Mouse (Mus musculus) intestine, embryonic 14.5 days (tissue): ENCODE data around the gene Sfxn5. TPM values are rescaled to one million over a fixed set of nuclear protein-coding genes. Genes with fewer than 3 reads are reported as not detected.
A peak's percentile ranks its signal among the peaks of the same experiment; 100 is the strongest.

Source experiments
- ATAC-seq: fragments of 200-750 bp; cut with Nextera tagmentation; replicated peaks from 2 replicates; pipeline ENCODE4 v1.8.0; 2017; ENCODE audit warnings: low read depth, moderate number of reproducible peaks, moderate TSS enrichment, moderate library complexity; ENCODE audit not compliant: low FRiP score, low TSS enrichment
- DNase-seq: peaks from one replicate; pipeline ENCODE4 v3.0.0-alpha.2; 2018; ENCODE audit warnings: low spot score
- H3K27ac ChIP-seq: fragments of 300-500 bp; sonication (generic); 2 replicates; pipeline ENCODE4 v1.5.1; 2014; ENCODE audit warnings: low read depth, mild to moderate bottlenecking, control low read depth
- H3K27me3 ChIP-seq: fragments of 300-500 bp; sonication (generic); replicated peaks from 2 replicates; pipeline ENCODE4 v1.6.1; 2014; ENCODE audit warnings: low read length, control low read depth; ENCODE audit not compliant: control insufficient read depth, insufficient read depth
- H3K36me3 ChIP-seq: fragments of 300-500 bp; sonication (generic); 2 replicates; pipeline ENCODE4 v1.6.1; 2014; ENCODE audit warnings: low read length, control low read depth; ENCODE audit not compliant: control insufficient read depth, insufficient read depth
- H3K4me1 ChIP-seq: fragments of 300-500 bp; sonication (generic); replicated peaks from 2 replicates; pipeline ENCODE4 v1.6.1; 2014; ENCODE audit warnings: low read length, control low read depth, mixed read lengths; ENCODE audit not compliant: control insufficient read depth, insufficient read depth
- H3K4me2 ChIP-seq: fragments of 300-500 bp; sonication (generic); 2 replicates; pipeline ENCODE4 v1.6.1; 2014; ENCODE audit warnings: low read length
- H3K4me3 ChIP-seq: fragments of 300-500 bp; sonication (generic); 2 replicates; pipeline ENCODE4 v1.5.1; 2014; ENCODE audit warnings: low read depth, low read length, control low read depth, mixed read lengths
- H3K9ac ChIP-seq: fragments of 300-500 bp; sonication (generic); 2 replicates; pipeline ENCODE4 v1.6.1; 2014; ENCODE audit warnings: mild to moderate bottlenecking, low read length
- H3K9me3 ChIP-seq: fragments of 300-500 bp; sonication (generic); 2 replicates; pipeline ENCODE4 v1.6.1; 2016; ENCODE audit warnings: low read length, control low read depth; ENCODE audit not compliant: control insufficient read depth
- WGBS: fragments of 180-500 bp; shearing (Covaris S2); extraction: QIAGEN DNeasy Blood & Tissue Kit; methylation state at CpG from one replicate; pipeline ENCODE4 v1.1.7; 2014; 5-methylcytosine and 5-hydroxymethylcytosine counted together
- polyA plus RNA-seq: library from polyadenylated mRNA; unstranded; fragments of >200 nt; fragmentation: Nextera tagmentation; extraction: Ambion mirVana; gene quantifications from 2 replicates; pipeline ENCODE4 v1.2.1, GENCODE M21; 2014

Gene Sfxn5
- polyA plus RNA-seq, 1 experiment from 2014 or later, result 8.3 TPM

GRCm38 (mm10) chr6:85206939-85207285 is 126.3 kb downstream of the Sfxn5 start:
- H3K27ac ChIP-seq, result no peak overlapping the region
- DNase-seq, result no peak
- H3K9me3 ChIP-seq, result no peaks in the 10 kb centered on the region
- H3K36me3 ChIP-seq, result no peaks in the 10 kb centered on the region
- 46% methylated on average over 15 of the region's 15 CpGs for WGBS
- H3K4me2 ChIP-seq, result no peak overlapping the region
- H3K9ac ChIP-seq, result no peak overlapping the region
- 0 out of 2 replicates have a peak, but pooled peaks have one; percentile 23 for ATAC-seq
- no peaks in the 10 kb centered on the region; the same call in 1 of the 2 replicates for H3K4me1 ChIP-seq
- H3K4me3 ChIP-seq, result no peak overlapping the region
- 0 out of 2 replicates have a peak, but pooled peaks cover 8% of the 10 kb centered on the region for H3K27me3 ChIP-seq

- ATAC-seq, result no peak
- Histone ChIP-seq H3K27ac (no peak overlapping the region), H3K36me3 (no peaks in the 10 kb centered on the region), H3K9ac (no peak overlapping the region), H3K27me3 (0 out of 2 replicates have a peak, but pooled peaks cover 8% of the 10 kb centered on the region), H3K4me2 (no peak overlapping the region), H3K9me3 (no peaks in the 10 kb centered on the region), H3K4me1 (no peaks in the 10 kb centered on the region; the same call in 1 of the 2 replicates), H3K4me3 (no peak overlapping the region)
- WGBS, result 39% methylated on average over 16 of the region's 16 CpGs
- DNase-seq, result no peak
These were observed 126.9 kb downstream of the Sfxn5 start for GRCm38 (mm10) chr6:85206182-85206938.

GRCm38 (mm10) chr6:85197951-85198350 is 135.3 kb downstream of the Sfxn5 start:
- H3K4me2 ChIP-seq, result no peak overlapping the region
- DNase-seq (no peak), ATAC-seq (no peak)
- no peaks in the 10 kb centered on the region for H3K36me3 ChIP-seq
- peaks cover 40% of the 10 kb centered on the region for H3K27me3 ChIP-seq
- H3K9me3 ChIP-seq, result no peaks in the 10 kb centered on the region
- no peak overlapping the region for H3K27ac ChIP-seq
- no peak overlapping the region for H3K9ac ChIP-seq
- H3K4me1 ChIP-seq, result no peaks in the 10 kb centered on the region
- 71% methylated on average over 2 of the region's 2 CpGs for WGBS
- no peak overlapping the region for H3K4me3 ChIP-seq

- no peaks in the 10 kb centered on the region for H3K9me3 ChIP-seq
- H3K27me3 ChIP-seq, result peaks cover 81% of the 10 kb centered on the region
- H3K27ac ChIP-seq, result no peak overlapping the region
- ATAC-seq (no peak), DNase-seq (peak; percentile 56)
- no peak overlapping the region for H3K4me2 ChIP-seq
- 8% methylated on average over 29 of the region's 29 CpGs for WGBS
- H3K4me3 ChIP-seq, result no peak overlapping the region
- H3K36me3 ChIP-seq, result no peaks in the 10 kb centered on the region
- no peaks in the 10 kb centered on the region; the same call in 1 of the 2 replicates for H3K4me1 ChIP-seq
- H3K9ac ChIP-seq, result no peak overlapping the region
These were observed 139.6 kb downstream of the Sfxn5 start for GRCm38 (mm10) chr6:85193381-85194318.

- WGBS, result 26% methylated on average over 9 of the region's 9 CpGs
- ATAC-seq, result no peak
- Histone ChIP-seq H3K9me3 (no peaks in the 10 kb centered on the region), H3K27ac (no peak overlapping the region), H3K27me3 (peaks cover 93% of the 10 kb centered on the region), H3K4me2 (no peak overlapping the region), H3K4me3 (no peak overlapping the region), H3K4me1 (peaks cover 13% of the 10 kb centered on the region), H3K36me3 (no peaks in the 10 kb centered on the region), H3K9ac (no peak overlapping the region)
- DNase-seq, result no peak
These were observed 141.3 kb downstream of the Sfxn5 start for GRCm38 (mm10) chr6:85191751-85192440.

- DNase-seq (peak; percentile 71), ATAC-seq (no peak)
- H3K4me2 ChIP-seq, result peak overlapping the region; percentile 53
- 2% methylated on average over 13 of the region's 13 CpGs for WGBS
- peaks cover 97% of the 10 kb centered on the region for H3K27me3 ChIP-seq
- H3K4me1 ChIP-seq, result peaks cover 23% of the 10 kb centered on the region
- H3K9ac ChIP-seq, result no peak overlapping the region
- no peaks in the 10 kb centered on the region for H3K36me3 ChIP-seq
- H3K4me3 ChIP-seq, result peak overlapping the region; percentile 28
- no peak overlapping the region for H3K27ac ChIP-seq
- no peaks in the 10 kb centered on the region for H3K9me3 ChIP-seq
These were observed 142.6 kb downstream of the Sfxn5 start for GRCm38 (mm10) chr6:85190671-85191070.

- WGBS, result under 1% methylated on average over 52 of the region's 52 CpGs
- no peak overlapping the region for H3K9ac ChIP-seq
- DNase-seq (peak; percentile 83), ATAC-seq (no peak)
- peak overlapping the region; percentile 28 for H3K4me3 ChIP-seq
- H3K4me1 ChIP-seq, result peaks cover 23% of the 10 kb centered on the region
- H3K27me3 ChIP-seq, result peaks cover 98% of the 10 kb centered on the region
- H3K36me3 ChIP-seq, result no peaks in the 10 kb centered on the region
- peak overlapping the region; percentile 53 for H3K4me2 ChIP-seq
- no peak overlapping the region for H3K27ac ChIP-seq
- no peaks in the 10 kb centered on the region for H3K9me3 ChIP-seq
These were observed 143.2 kb downstream of the Sfxn5 start for GRCm38 (mm10) chr6:85189911-85190591.

- H3K4me2 ChIP-seq, result no peak overlapping the region
- no peak overlapping the region for H3K4me3 ChIP-seq
- no peak overlapping the region for H3K27ac ChIP-seq
- peaks cover 23% of the 10 kb centered on the region for H3K4me1 ChIP-seq
- H3K36me3 ChIP-seq, result no peaks in the 10 kb centered on the region
- 8% methylated on average over 14 of the region's 14 CpGs for WGBS
- H3K9me3 ChIP-seq, result no peaks in the 10 kb centered on the region
- ATAC-seq, result no peak
- no peak overlapping the region for H3K9ac ChIP-seq
- peaks cover 95% of the 10 kb centered on the region for H3K27me3 ChIP-seq
- peak; percentile 61 for DNase-seq
These were observed 143.9 kb downstream of the Sfxn5 start for GRCm38 (mm10) chr6:85189361-85189760.
